Mouse (Mus musculus) neural tube, embryonic 14.5 days (tissue): ENCODE measurements at regions not wholly inside any gene's neighbourhood (a gene's known extent, or its start where the extent isn't known, plus 50 kb on each side); places are given as distances from the start of the nearest gene placed in this dataset.
"Not testable (repeated sequence)": the region's sequence is repeated elsewhere in the genome, so short reads cannot be mapped to it uniquely, and the experiment has no call there.

Experiments used
- ATAC-seq: fragments of 200-750 bp; cut with Nextera tagmentation; 2 replicates; pipeline ENCODE4 v1.8.0; 2017; ENCODE audit warnings: low read depth, mild to moderate bottlenecking, moderate TSS enrichment, moderate library complexity
- H3K27ac ChIP-seq: fragments of 300-500 bp; sonication (generic); 2 replicates; pipeline ENCODE4 v1.5.1; 2014; ENCODE audit warnings: low read depth, mild to moderate bottlenecking, control low read depth, low read length, moderate library complexity, mixed read lengths
- H3K27me3 ChIP-seq: fragments of 300-500 bp; sonication (generic); 2 replicates; pipeline ENCODE4 v1.6.1; 2014; ENCODE audit warnings: low read length; ENCODE audit not compliant: control insufficient read depth, insufficient read depth
- H3K36me3 ChIP-seq: fragments of 300-500 bp; sonication (generic); 2 replicates; pipeline ENCODE4 v1.6.1; 2014; ENCODE audit warnings: low read length, mixed read lengths; ENCODE audit not compliant: control insufficient read depth, insufficient read depth
- H3K4me1 ChIP-seq: fragments of 300-500 bp; sonication (generic); 2 replicates; pipeline ENCODE4 v1.6.1; 2014; ENCODE audit warnings: low read length; ENCODE audit not compliant: control insufficient read depth, insufficient read depth
- H3K4me2 ChIP-seq: fragments of 300-500 bp; sonication (generic); 2 replicates; pipeline ENCODE4 v1.6.1; 2014; ENCODE audit warnings: mild to moderate bottlenecking, low read depth, low read length, control low read depth
- H3K4me3 ChIP-seq: fragments of 300-500 bp; sonication (generic); 2 replicates; pipeline ENCODE4 v1.5.1; 2014; ENCODE audit warnings: low read depth, low read length, control low read depth, mixed read lengths
- H3K9ac ChIP-seq: fragments of 300-500 bp; sonication (generic); replicated peaks from 2 replicates; pipeline ENCODE4 v1.6.1; 2014; ENCODE audit warnings: low read depth, mild to moderate bottlenecking, control low read depth, low read length, mixed read lengths
- H3K9me3 ChIP-seq: fragments of 300-500 bp; sonication (generic); 2 replicates; pipeline ENCODE4 v1.6.1; 2016; ENCODE audit warnings: low read length; ENCODE audit not compliant: control insufficient read depth
- WGBS: fragments of 180-500 bp; shearing (Covaris S2); extraction: QIAGEN DNeasy Blood & Tissue Kit; methylation state at CpG from one replicate; pipeline ENCODE4 v1.1.7; 2014; 5-methylcytosine and 5-hydroxymethylcytosine counted together

GRCm38 (mm10) chr13:89375526-89376474, 163.8 kb upstream of the Hapln1 start:
- Histone ChIP-seq H3K4me2 (no peak overlapping the region), H3K9me3 (no peaks in the 10 kb centered on the region), H3K4me1 (no peaks in the 10 kb centered on the region), H3K9ac (no peak overlapping the region), H3K27ac (no peak overlapping the region), H3K36me3 (no peaks in the 10 kb centered on the region), H3K4me3 (no peak overlapping the region), H3K27me3 (no peaks in the 10 kb centered on the region)
- ATAC-seq: 0 out of 2 replicates have a peak, but pooled peaks have one; percentile 16
- 91% methylated on average over 4 of the region's 4 CpGs for WGBS

GRCm38 (mm10) chr13:89378365-89378764, 161.2 kb upstream of the Hapln1 start:
- no peak overlapping the region for H3K4me3 ChIP-seq

DNA sequence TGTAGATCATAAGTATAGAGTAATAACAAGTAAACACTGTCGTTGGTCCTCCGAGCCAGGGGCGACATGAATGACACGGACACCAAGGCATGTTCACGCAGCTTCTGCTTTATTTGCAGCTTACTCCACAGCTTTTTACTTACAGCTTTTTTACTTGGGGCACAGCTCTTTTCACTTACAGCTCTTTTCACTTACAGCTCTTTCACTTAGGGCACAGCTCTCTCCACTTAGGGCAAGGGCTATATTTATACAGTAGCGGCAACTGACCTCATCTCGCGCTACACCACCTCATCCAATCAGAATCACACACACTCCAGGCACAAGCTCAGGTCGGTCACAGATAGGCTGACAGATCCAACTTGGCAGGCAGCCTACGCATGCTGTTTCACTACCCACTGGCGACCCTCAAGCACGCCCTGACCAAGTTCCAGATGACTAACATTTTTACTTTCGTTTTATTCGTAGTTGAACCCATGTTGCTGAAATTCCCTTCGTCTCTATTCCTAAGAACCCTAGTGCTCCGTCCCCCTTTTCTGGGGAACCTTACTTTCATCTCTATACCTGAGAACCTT, 155.9 kb upstream of the Hapln1 start:
- H3K27me3 ChIP-seq, H3K36me3 ChIP-seq, H3K4me1 ChIP-seq, H3K4me3 ChIP-seq, H3K9ac ChIP-seq, H3K4me2 ChIP-seq, H3K27ac ChIP-seq, H3K9me3 ChIP-seq, ATAC-seq: not testable (repeated sequence)
- WGBS: 95% methylated on average over 16 of the region's 16 CpGs

More at GRCm38 (mm10) chr13:89378365-89378764, 161.2 kb upstream of the Hapln1 start:
- Histone ChIP-seq H3K9ac (no peak overlapping the region), H3K36me3 (no peaks in the 10 kb centered on the region), H3K9me3 (no peaks in the 10 kb centered on the region), H3K27me3 (no peaks in the 10 kb centered on the region), H3K4me1 (no peaks in the 10 kb centered on the region), H3K27ac (no peak overlapping the region), H3K4me2 (no peak overlapping the region)
- 77% methylated on average over 4 of the region's 4 CpGs for WGBS
- ATAC-seq: no peak

DNA sequence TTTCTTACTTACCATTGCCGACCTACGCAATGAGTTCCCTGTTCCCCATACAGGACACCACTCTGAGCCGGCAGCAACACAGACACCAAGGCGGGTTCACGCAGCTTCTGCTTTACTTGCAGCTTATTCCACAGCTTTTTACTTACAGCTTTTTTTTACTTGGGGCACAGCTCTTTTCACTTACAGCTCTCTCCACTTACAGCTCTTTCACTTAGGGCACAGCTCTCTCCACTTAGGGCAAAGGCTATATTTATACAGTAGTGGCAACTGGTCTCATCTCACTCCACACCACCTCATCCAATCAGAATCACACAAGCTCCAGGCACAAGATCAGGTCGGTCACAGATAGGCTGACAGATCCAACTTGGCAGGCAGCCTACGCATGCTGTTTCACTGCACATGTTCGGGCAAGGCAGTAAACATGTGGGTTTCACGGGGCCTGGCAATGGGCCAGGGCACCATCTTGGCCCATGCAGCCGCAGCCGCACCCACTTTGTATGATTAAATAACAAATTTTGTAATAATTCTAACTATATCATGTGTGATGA, 154.9 kb upstream of the Hapln1 start:
- Histone ChIP-seq H3K36me3 (no peaks in the 10 kb centered on the region), H3K27me3 (no peaks in the 10 kb centered on the region), H3K4me1 (no peaks in the 10 kb centered on the region), H3K4me2 (no peak overlapping the region), H3K9me3 (no peaks in the 10 kb centered on the region), H3K27ac (no peak overlapping the region), H3K4me3 (no peak overlapping the region), H3K9ac (no peak overlapping the region)
- WGBS: 74% methylated on average over 11 of the region's 11 CpGs
- ATAC-seq: peak; percentile 54; the same call in 1 of the 2 replicates

GRCm38 (mm10) chr13:89387416-89387815, 152.2 kb upstream of the Hapln1 start:
- Histone ChIP-seq H3K27me3 (no peaks in the 10 kb centered on the region), H3K4me1 (no peaks in the 10 kb centered on the region), H3K27ac (no peak overlapping the region), H3K4me3 (no peak overlapping the region), H3K4me2 (no peak overlapping the region), H3K9me3 (no peaks in the 10 kb centered on the region), H3K36me3 (no peaks in the 10 kb centered on the region), H3K9ac (no peak overlapping the region)
- no peak for ATAC-seq
- WGBS: 89% methylated on average over 1 of the region's 1 CpGs

GRCm38 (mm10) chr13:89389149-89389548, 150.4 kb upstream of the Hapln1 start:
- Histone ChIP-seq H3K36me3 (no peaks in the 10 kb centered on the region), H3K4me1 (no peaks in the 10 kb centered on the region), H3K27me3 (no peaks in the 10 kb centered on the region), H3K9me3 (no peaks in the 10 kb centered on the region), H3K4me2 (no peak overlapping the region), H3K4me3 (no peak overlapping the region), H3K9ac (no peak overlapping the region), H3K27ac (no peak overlapping the region)
- WGBS: 65% methylated on average over 1 of the region's 1 CpGs
- ATAC-seq: no peak

DNA sequence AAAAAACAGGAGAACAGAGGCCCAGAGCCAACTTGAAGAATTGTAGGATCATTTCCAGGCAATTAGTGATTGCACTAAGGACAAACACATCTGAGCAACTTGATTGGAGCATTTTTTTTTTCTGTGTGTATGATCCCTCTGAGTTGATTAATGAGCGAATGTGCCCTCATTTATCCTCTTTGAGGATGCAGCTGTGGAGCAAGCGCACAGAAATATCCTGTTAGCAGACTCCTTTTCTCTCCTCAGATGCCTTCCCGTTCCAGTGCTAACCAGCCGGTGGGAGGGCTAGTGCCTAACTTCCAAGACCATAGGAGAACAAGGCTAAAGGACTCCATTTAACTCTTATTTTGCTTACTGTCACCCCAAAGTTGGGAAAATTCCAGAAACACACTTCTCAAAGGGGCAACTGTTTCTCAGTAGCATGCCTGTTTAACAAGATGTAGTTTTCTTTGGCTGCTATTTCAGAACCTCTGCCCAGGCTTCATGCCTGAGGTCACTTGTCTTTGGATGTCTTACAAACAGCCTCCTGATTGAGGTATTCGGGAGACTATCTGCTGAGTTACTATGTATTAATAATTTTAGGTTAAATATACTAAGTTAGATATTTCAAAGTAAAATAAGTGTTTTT, 144.8 kb upstream of the Hapln1 start:
- H3K36me3 ChIP-seq: no peaks in the 10 kb centered on the region
- H3K27me3 ChIP-seq: no peaks in the 10 kb centered on the region
- H3K9ac ChIP-seq: no peak overlapping the region
- H3K4me3 ChIP-seq: no peak overlapping the region
- H3K27ac ChIP-seq: no peak overlapping the region
- 72% methylated on average over 5 of the region's 5 CpGs for WGBS
- ATAC-seq: no peak
- no peaks in the 10 kb centered on the region for H3K4me1 ChIP-seq
- H3K4me2 ChIP-seq: no peak overlapping the region
- H3K9me3 ChIP-seq: no peaks in the 10 kb centered on the region

GRCm38 (mm10) chr13:89395851-89396250, 143.7 kb upstream of the Hapln1 start:
- Histone ChIP-seq H3K36me3 (no peaks in the 10 kb centered on the region), H3K9ac (no peak overlapping the region), H3K27me3 (no peaks in the 10 kb centered on the region), H3K4me3 (no peak overlapping the region), H3K9me3 (no peaks in the 10 kb centered on the region), H3K4me2 (no peak overlapping the region), H3K27ac (no peak overlapping the region), H3K4me1 (no peaks in the 10 kb centered on the region)
- whole genome bisulfite sequencing: 72% methylated on average over 3 of the region's 3 CpGs
- no peak for ATAC-seq
